Mouse (Mus musculus) frontal cortex, postnatal 25 days (tissue): ENCODE measurements around the gene Tmcc3.

Experiments used
- DNase-seq, 2 experiments: peaks; one replicate each; pipeline ENCODE4 v3.0.0; 2022; ENCODE audit warnings: low spot score in 2 of 2

The Tmcc3 gene

GRCm38 (mm10) chr10:94466313-94466712, 154.6 kb downstream of the Tmcc3 start:
- no peak for DNase-seq

DNA sequence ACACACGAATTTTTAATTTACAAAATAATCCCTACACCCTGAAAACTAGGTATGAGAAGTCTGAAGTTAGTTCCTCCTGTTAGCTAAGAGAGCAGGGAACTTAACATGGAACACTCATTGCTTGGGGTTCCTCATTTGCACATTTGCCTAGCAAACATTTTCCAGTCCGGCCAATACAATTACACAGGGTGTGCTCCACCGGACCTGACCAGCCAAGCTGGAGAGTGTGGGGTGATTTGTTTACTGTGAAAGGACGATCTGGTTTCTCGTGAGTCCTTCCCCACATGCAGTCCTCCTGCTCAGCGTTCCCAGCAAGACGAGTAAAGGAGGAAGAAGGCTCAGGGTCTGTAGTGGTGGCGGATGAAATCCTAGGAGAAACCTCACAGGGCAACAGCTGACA, 159.7 kb downstream of the Tmcc3 start:
- DNase-seq: no peak

DNA sequence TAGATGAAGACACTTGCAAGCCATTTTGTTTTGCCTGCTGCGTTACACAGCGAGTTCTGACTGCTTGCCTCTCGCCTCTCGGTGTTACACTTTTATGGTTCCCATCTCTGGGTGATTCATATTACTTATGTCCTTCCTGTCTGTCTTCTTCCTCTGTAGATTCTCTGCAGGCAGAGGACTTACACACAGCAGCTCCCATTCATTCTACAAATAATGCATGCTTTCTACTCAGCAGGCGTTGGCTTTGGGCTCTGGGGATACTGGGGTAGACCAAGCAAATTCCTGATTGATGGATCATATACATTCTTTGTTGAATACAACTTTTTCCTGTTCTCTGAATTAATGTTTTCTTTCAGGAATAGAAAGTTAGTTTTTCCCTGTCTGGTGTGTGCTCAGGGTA, 161.8 kb downstream of the Tmcc3 start:
- no peak for DNase-seq

DNA sequence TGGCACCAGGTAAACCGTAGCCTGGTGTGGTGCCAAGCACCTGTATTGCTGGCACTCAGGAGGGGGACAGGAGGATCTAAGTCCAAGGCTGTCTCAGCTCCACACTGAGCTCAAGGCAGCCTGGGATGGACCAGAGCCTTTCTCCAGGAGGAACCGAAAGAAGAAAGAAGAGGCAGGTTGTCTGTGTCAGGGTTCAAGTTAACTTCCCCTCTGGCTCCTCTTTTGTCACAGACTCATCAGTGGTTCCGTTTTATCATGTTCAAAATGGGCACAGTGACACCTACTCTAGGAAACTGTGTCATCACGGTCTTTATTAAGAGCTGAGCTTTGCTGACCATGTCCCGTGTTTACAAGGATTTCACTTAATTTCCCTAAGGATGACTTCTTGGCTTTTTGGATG, 162.4 kb downstream of the Tmcc3 start:
- DNase-seq: no peak

DNA sequence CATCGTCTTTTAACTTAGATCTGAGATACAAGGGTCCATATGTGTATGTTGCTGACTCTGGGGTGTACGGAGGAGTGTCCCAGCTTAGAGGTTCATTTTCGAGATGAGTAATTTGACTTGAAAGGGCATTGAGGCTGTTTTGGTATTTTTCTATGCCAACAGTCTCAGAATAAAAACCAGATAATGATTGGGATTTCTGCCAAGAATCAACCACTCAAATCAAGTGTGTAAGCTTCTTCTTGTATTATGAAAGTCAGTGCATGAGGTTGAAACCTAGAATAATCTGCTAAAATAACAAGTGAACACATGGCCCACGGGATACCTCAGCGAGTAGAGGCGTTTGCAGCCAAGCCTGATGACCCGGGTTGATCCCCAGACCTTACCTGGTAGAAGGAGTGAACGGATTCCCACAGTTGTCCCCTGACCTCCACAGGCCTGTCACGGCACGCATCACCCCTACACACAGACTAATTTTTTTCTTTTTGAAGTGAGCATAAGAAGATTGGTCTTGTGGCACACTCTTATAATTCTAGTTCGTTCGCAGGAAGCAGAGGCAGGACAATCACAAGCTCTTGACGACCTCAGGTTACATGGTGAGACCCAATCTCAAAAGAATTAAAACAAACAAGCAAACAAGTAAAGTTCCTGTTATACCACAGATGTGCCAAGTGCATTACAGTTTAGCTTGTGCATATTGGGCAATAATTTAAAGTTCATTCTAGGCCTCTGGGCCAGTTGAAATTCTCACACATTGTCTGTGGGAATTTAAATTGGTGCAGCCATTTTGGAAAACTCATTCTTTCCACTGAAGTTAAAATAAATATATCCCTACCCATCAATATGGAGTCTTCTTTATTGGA, 165.8 kb downstream of the Tmcc3 start:
- no peak for DNase-seq

DNA sequence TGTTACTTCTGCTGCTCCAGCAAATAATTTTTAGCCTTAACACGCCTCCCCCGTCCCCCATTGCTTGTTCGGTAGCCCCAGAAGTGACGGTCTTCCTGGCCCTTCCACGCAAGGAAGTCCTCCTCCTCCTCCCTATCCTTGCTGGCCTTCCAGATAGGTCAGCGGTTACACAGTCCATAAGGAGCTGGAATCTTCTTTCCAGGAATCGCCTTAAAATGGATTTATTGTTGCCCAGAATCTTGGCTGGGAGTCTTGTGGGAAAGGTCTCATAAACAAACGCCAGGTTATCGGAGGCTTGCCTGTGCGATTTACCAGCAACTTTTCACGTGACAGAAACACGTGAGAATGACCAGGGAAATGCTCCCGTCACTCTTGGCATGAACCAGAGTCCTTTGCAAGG, 167.9 kb downstream of the Tmcc3 start:
- DNase-seq: no peak

DNA sequence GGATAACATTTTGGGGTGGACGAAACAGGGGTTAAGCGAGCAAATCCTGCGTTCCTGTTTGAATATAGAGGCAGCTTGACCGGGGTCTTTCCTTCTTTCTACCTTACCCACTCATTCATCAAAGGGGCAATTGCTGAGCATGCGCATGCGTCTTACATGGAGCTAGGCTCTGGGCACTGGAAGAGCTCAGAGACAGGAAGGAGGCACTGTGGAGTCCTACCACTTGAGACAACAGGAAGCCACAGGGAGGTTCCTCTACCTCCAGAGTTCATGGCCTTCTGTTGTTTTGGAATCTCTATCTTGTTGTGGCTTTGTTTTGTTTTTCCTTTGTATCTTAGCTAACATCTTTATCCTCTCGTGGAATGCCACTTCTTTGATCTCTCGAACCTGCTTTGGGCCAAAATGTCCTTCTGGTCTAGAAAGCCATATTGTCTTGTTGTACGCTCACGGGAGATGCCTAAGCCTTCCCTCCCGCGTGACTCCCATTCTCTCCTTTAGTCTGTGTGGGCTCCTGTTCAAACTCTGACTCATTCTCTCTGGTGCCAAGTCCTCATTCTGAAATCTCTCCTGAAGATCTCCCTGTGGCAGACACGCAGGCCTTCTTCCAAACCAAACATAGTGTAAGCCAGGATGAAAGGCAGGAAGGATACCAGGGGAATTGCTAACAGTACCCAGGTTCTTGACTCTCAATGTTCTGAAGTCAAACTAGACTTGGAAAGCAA, 168.8 kb downstream of the Tmcc3 start:
- no peak for DNase-seq

- no peak for DNase-seq
Measured at GRCm38 (mm10) chr10:94481613-94482012, 169.9 kb downstream of the Tmcc3 start.

GRCm38 (mm10) chr10:94486179-94486578, 174.4 kb downstream of the Tmcc3 start:
- DNase-seq: no peak

DNA sequence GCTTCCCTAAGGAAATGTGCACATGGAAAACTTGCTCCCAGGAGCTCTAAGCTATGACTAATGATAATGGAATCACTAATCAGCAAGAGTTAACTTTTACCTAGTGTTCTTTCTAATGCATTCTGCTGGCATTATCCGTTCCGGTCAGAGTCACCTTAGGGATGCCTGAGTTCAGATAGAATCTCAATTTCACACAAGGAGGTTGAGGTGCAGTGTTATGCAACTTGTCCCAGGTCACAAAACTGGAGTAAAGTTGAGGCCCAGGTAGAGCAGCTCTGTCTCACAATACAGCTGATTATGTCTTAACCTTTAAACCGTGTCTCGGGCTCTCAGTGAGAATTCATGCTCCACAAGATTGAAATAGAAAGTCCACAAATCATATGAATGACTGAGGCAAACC, 177.8 kb downstream of the Tmcc3 start:
- DNase-seq: no peak

GRCm38 (mm10) chr10:94491006-94491405, 179.3 kb downstream of the Tmcc3 start:
- no peak for DNase-seq

GRCm38 (mm10) chr10:94494403-94494846, 182.7 kb downstream of the Tmcc3 start:
- peak in 1 of 2 experiments; percentile 45 for DNase-seq

- no peak for DNase-seq
Measured at GRCm38 (mm10) chr10:94495496-94496235, 183.9 kb downstream of the Tmcc3 start.

DNA sequence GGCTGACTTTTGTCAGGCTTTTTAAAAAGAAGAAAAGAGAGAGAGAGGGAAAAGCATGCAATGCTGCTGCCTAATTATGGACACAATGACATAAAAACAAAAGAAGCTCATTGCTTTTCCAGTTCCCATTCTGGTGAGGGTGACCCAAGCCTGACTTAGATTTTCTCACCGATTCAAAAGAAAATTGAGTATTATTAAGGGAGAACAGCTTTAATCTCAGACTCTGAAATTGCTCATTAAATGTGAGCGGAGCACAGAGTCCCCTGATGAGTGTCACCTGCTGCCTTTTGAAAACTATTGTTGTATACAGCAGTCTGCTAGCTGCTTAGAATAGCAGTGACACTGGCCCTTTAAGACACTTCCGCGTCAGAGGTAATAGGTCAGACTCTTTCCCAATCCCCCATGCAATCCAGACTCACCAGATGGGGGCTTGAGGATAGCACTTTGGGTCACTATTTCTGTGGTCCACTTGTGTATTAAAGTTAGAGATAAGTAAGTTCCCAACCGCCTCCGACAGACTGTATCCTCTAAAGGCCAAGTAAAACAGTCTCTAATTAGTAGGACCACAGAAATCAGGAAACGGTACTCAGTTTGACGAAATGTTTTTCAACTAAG, 185.2 kb downstream of the Tmcc3 start:
- DNase-seq: no peak

DNA sequence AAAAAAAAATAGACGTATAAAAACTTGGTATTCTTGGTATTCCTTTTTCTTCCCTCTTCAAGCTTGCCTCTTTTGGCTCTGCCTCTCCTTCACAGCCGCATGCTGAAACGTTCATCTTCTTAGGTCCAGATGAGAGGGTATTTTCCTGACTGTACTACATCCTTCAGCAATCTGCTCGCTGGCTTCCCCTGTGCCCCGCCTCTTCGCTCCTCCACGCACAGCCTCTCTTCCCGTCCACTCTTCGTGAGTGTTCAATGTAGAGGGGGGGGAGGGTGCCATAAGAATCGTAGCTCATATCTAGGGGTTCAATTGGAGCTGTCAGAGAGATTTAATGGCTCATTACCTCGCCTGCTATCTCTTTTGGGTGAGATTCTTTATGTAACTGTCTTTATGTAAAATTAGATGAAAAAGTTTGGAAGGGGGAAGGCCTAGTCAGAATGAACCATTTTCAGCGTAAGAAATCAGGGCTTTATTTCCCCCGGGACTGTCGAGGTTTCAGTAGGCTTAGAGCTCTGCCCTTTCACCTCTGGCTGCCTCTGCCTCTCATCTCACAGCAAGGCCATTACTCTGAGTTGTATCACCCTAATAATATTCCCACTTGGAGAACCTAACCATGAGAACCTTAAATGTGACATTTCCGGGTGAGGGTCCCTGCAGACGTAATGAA, 188.6 kb downstream of the Tmcc3 start:
- no peak for DNase-seq

GRCm38 (mm10) chr10:94500877-94501273, 189.1 kb downstream of the Tmcc3 start:
- no peak for DNase-seq

DNA sequence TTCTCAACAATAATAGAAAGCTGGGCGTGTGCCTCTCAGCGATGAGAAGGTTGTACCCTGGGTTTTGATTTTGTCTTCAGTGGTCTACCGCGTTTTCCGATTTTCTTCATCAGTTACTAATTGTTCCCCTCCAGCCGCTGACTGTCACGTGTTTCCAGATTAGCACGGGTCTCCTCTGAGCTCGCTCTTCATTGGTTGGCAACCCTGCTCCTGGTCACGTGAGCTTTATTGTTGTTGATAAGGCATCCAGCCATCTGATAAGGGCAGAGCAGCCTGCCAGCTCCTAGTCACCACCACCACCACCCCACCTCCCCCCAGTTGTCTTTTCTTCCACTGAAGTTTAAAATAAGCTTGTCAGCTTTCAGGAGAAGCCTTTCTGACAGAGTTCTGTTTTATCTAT, 190.0 kb downstream of the Tmcc3 start:
- DNase-seq: no peak

DNA sequence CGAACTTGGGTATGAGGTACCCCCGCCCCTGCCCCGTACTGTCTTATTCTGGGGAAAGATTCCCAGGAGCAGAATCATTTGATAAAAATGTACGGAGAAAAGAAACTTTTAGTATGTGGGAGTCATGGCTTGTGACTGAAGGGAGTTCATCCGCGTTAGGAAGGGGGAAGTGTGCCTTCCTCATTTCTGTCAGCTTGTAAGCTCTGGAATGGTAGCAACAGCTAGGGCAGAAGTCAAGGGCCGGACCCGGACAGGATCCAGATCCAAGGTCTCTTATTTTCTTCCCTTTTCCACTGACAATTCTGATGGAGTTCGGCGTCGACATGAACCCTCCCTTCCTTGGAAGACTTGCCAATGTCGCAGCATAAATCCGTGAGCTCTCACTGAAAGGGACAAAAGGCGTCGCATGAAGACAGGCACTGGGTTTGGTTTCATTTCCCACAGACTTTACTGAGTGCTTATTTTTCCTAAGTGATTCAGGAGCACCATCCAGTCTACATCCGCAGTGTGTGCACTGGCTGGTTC, 193.6 kb downstream of the Tmcc3 start:
- no peak for DNase-seq

DNA sequence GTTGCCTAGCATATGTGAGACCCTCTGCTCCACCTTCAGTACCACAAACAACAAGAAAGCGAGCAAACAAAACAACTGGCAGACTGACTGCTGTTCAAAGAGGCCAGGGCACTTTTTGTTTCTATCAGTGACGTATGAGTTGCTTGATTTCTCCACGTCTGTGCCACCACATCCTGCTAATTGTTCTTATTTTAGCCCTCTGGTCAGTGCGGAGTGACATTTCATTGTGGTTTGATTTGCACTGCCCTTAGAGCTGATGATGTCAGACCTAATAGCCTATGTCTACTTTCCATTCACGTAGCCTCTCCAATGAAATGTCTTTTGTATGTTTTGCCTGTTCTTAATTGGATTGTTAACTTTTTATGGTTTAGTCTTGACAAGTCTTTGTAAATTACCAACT, 197.1 kb downstream of the Tmcc3 start:
- no peak for DNase-seq

- no peak for DNase-seq
Measured at GRCm38 (mm10) chr10:94512771-94513170, 201.0 kb downstream of the Tmcc3 start.

DNA sequence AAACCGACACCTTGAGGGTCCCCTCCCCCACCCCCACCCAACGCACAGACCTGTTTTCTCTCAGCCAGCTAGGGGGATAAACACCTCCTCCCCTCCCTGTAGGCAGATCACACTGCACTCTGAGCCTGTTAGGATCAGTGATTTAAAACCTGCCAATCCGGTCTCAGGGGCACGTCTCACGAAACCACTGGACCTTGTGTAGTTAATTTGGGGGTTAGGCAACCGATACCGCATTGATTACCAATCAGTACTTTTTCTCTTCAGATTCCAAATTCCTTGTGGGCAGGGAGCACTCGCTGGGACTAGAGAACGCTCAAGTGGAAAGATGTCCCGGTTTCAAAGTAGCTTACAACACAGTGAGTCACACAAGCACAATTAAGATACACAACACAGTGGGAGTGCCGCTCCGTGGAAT, 202.3 kb downstream of the Tmcc3 start:
- DNase-seq: no peak
